Mouse (Mus musculus) neural tube, embryonic 11.5 days (tissue): ENCODE results near the gene Tmem56. TPM values are rescaled to one million over a fixed set of nuclear protein-coding genes. Genes with fewer than 3 reads are reported as not detected.

Experiments used
- ATAC-seq: fragments of 200-750 bp; cut with Nextera tagmentation; 2 replicates; pipeline ENCODE4 v1.8.0; 2017; ENCODE audit warnings: moderate number of reproducible peaks, mild to moderate bottlenecking, moderate TSS enrichment, moderate library complexity; ENCODE audit not compliant: insufficient read depth, low FRiP score, low TSS enrichment
- DNase-seq: peaks from one replicate; pipeline ENCODE4 v3.0.0-alpha.2; 2015; ENCODE audit warnings: low spot score
- H3K27ac ChIP-seq: fragments of 300-500 bp; sonication (generic); 2 replicates; pipeline ENCODE4 v1.5.1; 2014; ENCODE audit warnings: low read depth, mild to moderate bottlenecking, low read length
- H3K27me3 ChIP-seq: fragments of 300-500 bp; sonication (generic); 2 replicates; pipeline ENCODE4 v1.6.1; 2014; ENCODE audit warnings: mild to moderate bottlenecking, low read length, mixed read lengths; ENCODE audit not compliant: control insufficient read depth, insufficient read depth
- H3K36me3 ChIP-seq: fragments of 300-500 bp; sonication (generic); 2 replicates; pipeline ENCODE4 v1.6.1; 2014; ENCODE audit warnings: mild to moderate bottlenecking, low read length, moderate library complexity, mixed read lengths; ENCODE audit not compliant: control insufficient read depth, insufficient read depth
- H3K4me1 ChIP-seq: fragments of 300-500 bp; sonication (generic); 2 replicates; pipeline ENCODE4 v1.6.1; 2014; ENCODE audit warnings: low read length, mixed read lengths; ENCODE audit not compliant: control insufficient read depth, insufficient read depth
- H3K4me2 ChIP-seq: fragments of 300-500 bp; sonication (generic); 2 replicates; pipeline ENCODE4 v1.6.1; 2014; ENCODE audit warnings: low read depth, mild to moderate bottlenecking, moderate library complexity
- H3K4me3 ChIP-seq: fragments of 300-500 bp; sonication (generic); 2 replicates; pipeline ENCODE4 v1.5.1; 2014; ENCODE audit warnings: low read depth, low read length
- H3K9ac ChIP-seq: fragments of 300-500 bp; sonication (generic); 2 replicates; pipeline ENCODE4 v1.6.1; 2014; ENCODE audit warnings: mild to moderate bottlenecking, low read length
- H3K9me3 ChIP-seq: fragments of 300-500 bp; sonication (generic); 2 replicates; pipeline ENCODE4 v1.6.1; 2016; ENCODE audit warnings: low read length; ENCODE audit not compliant: control insufficient read depth
- WGBS: fragments of 180-500 bp; shearing (Covaris S2); extraction: QIAGEN DNeasy Blood & Tissue Kit; methylation state at CpG from one replicate; pipeline ENCODE4 v1.1.7; 2014; 5-methylcytosine and 5-hydroxymethylcytosine counted together
- polyA plus RNA-seq: library from polyadenylated mRNA; unstranded; fragments of >200 nt; fragmentation: Nextera tagmentation; extraction: Ambion mirVana; gene quantifications from 2 replicates; pipeline ENCODE4 v1.2.1, GENCODE M21; 2014

Tmem56 gene
- polyA plus RNA-seq, 1 experiment from 2014 or later: 1.1 TPM

GRCm38 (mm10) chr3:121161661-121162060, 121.2 kb downstream of the Tmem56 start:
- Histone ChIP-seq H3K9ac (no peak overlapping the region), H3K4me3 (no peak overlapping the region), H3K27ac (no peak overlapping the region), H3K36me3 (no peaks in the 10 kb centered on the region), H3K4me2 (no peak overlapping the region), H3K9me3 (no peaks in the 10 kb centered on the region), H3K4me1 (peaks cover 1% of the 10 kb centered on the region; the same call in 1 of the 2 replicates), H3K27me3 (no peaks in the 10 kb centered on the region)
- ATAC-seq (no peak), DNase-seq (no peak)
- WGBS: 42% methylated on average over 2 of the region's 2 CpGs

GRCm38 (mm10) chr3:121160424-121160823, 122.5 kb downstream of the Tmem56 start:
- WGBS: 83% methylated on average over 4 of the region's 4 CpGs

GRCm38 (mm10) chr3:121159566-121159965, 123.3 kb downstream of the Tmem56 start:
- Histone ChIP-seq H3K4me2 (no peak overlapping the region), H3K9ac (no peak overlapping the region), H3K9me3 (no peaks in the 10 kb centered on the region), H3K36me3 (no peaks in the 10 kb centered on the region), H3K27me3 (no peaks in the 10 kb centered on the region), H3K4me1 (peaks cover 3% of the 10 kb centered on the region; the same call in 1 of the 2 replicates), H3K4me3 (no peak overlapping the region), H3K27ac (no peak overlapping the region)
- DNase-seq (no peak), ATAC-seq (no peak)
- 78% methylated on average over 10 of the region's 10 CpGs for WGBS

More at GRCm38 (mm10) chr3:121160424-121160823, 122.5 kb downstream of the Tmem56 start:
- H3K4me3 ChIP-seq: no peak overlapping the region
- H3K36me3 ChIP-seq: no peaks in the 10 kb centered on the region
- no peak for ATAC-seq
- no peak overlapping the region for H3K27ac ChIP-seq
- H3K9me3 ChIP-seq: no peaks in the 10 kb centered on the region
- H3K4me1 ChIP-seq: peaks cover 3% of the 10 kb centered on the region; the same call in 1 of the 2 replicates
- H3K9ac ChIP-seq: no peak overlapping the region
- no peaks in the 10 kb centered on the region for H3K27me3 ChIP-seq
- no peak for DNase-seq
- no peak overlapping the region for H3K4me2 ChIP-seq

- ATAC-seq (no peak), DNase-seq (no peak)
- Histone ChIP-seq H3K4me2 (no peak overlapping the region), H3K36me3 (no peaks in the 10 kb centered on the region), H3K4me1 (peaks cover 3% of the 10 kb centered on the region; the same call in 1 of the 2 replicates), H3K4me3 (no peak overlapping the region), H3K9me3 (no peaks in the 10 kb centered on the region), H3K9ac (no peak overlapping the region), H3K27ac (no peak overlapping the region), H3K27me3 (no peaks in the 10 kb centered on the region)
- WGBS: 91% methylated on average over 16 of the region's 16 CpGs
Observed at GRCm38 (mm10) chr3:121158901-121159351, 124.0 kb downstream of the Tmem56 start.

GRCm38 (mm10) chr3:121157546-121158330, 125.2 kb downstream of the Tmem56 start:
- no peak overlapping the region for H3K9ac ChIP-seq
- peaks cover 3% of the 10 kb centered on the region; the same call in 1 of the 2 replicates for H3K4me1 ChIP-seq
- ATAC-seq: no peak
- no peaks in the 10 kb centered on the region for H3K36me3 ChIP-seq
- no peak for DNase-seq
- H3K9me3 ChIP-seq: no peaks in the 10 kb centered on the region
- H3K4me2 ChIP-seq: no peak overlapping the region
- no peaks in the 10 kb centered on the region for H3K27me3 ChIP-seq
- H3K4me3 ChIP-seq: no peak overlapping the region
- H3K27ac ChIP-seq: no peak overlapping the region
- WGBS: 74% methylated on average over 10 of the region's 10 CpGs

GRCm38 (mm10) chr3:121156451-121157186, 126.3 kb downstream of the Tmem56 start:
- Histone ChIP-seq H3K4me2 (no peak overlapping the region), H3K36me3 (no peaks in the 10 kb centered on the region), H3K9ac (no peak overlapping the region), H3K27me3 (no peaks in the 10 kb centered on the region), H3K4me1 (peaks cover 3% of the 10 kb centered on the region; the same call in 1 of the 2 replicates), H3K4me3 (no peak overlapping the region), H3K27ac (no peak overlapping the region), H3K9me3 (no peaks in the 10 kb centered on the region)
- peak; percentile 79 for ATAC-seq
- no peak for DNase-seq
- 59% methylated on average over 11 of the region's 11 CpGs for WGBS

- no peak overlapping the region for H3K4me3 ChIP-seq
- 30% methylated on average over 7 of the region's 7 CpGs for WGBS
- no peak overlapping the region for H3K9ac ChIP-seq
- H3K4me2 ChIP-seq: no peak overlapping the region
- no peak overlapping the region for H3K27ac ChIP-seq
- no peaks in the 10 kb centered on the region for H3K36me3 ChIP-seq
- no peaks in the 10 kb centered on the region for H3K27me3 ChIP-seq
- ATAC-seq: peak; percentile 73
- no peak for DNase-seq
- peaks cover 3% of the 10 kb centered on the region; the same call in 1 of the 2 replicates for H3K4me1 ChIP-seq
- H3K9me3 ChIP-seq: no peaks in the 10 kb centered on the region
Observed at GRCm38 (mm10) chr3:121156043-121156442, 126.9 kb downstream of the Tmem56 start.
